14 mouse cellular contexts compared by ENCODE assay signal in the genomic region with DNA sequence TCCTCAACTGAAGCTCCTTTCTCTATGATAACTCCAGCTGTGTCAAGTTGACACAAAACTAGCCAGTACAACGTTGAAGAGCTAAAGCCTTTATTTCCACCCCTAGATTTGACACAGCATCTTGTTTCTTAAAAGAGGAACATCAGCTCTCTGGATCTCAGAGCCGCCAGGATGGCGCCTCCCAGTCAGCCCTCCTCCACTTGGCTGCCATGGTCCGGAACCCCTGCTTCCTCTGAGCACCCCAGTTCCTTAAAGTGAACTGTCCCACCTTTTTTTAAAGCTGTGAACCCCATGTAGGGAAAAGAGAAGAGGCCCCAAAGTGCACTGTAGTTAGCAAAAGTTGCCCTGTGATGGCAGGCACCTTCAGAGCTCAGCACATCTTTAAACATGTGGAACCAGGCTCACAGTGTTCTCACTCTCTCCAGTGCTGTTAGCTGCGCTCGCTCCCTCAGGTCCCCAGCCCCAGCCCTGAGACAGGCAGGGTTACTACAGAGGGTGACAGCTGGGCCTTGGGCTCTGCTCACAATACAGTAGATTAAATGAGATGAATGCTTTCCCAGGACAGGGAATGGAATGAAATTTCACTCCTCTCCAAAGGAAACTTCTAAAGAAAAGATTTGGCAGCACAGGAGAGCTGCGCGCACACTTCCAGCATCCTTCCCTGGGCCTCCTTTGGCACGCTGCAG. TPM values are rescaled to one million over a fixed set of nuclear protein-coding genes. Genes with fewer than 3 reads are reported as not detected.
DNase-seq lines count a peak whose midpoint lies in the region; ATAC-seq and TF ChIP-seq lines count a peak whose summit lies in the region.
"Had no signal": no experiment of that assay in that cellular context is flagged by ENCODE, and none has a peak within 500 bp of the region (broad histone marks: within the 10 kb centered on the region; RNA-seq: fewer than 3 reads in every experiment).

No protein-coding gene starts in this region.

- no peak for ATAC-seq in lung, postnatal 0 days
- ATAC-seq in granulocyte monocyte progenitor cell, adult 5-6 weeks (replicated peaks; ENCODE audit: poor library complexity, severe bottlenecking), result peak; percentile 81
- no peak for ATAC-seq in kidney, embryonic 15.5 days (replicated peaks; ENCODE audit: low FRiP score)
- ATAC-seq: activated CD4-positive, CD25-positive, alpha-beta regulatory T cell, adult 4 months had no signal

- no peak for TF ChIP-seq CTCF in gastrocnemius, adult 2 months (IDR thresholded peaks at IDR 0.05)
- TF ChIP-seq CTCF in lung, postnatal 0 days (IDR thresholded peaks at IDR 0.05), result no peak
- no peak for TF ChIP-seq CTCF in lung, adult 2 months (IDR thresholded peaks at IDR 0.05; ENCODE audit: insufficient read depth, low read length)

- TF ChIP-seq POLR2A in lung, adult 2 months (IDR thresholded peaks at IDR 0.05; ENCODE audit: borderline replicate concordance, extremely low read depth, low read depth, low read length), result no peak

- no peak for DNase-seq in gastrocnemius, adult 2 months
- no peak for DNase-seq in gastrocnemius, adult 18-20 months (ENCODE audit: low spot score)
- DNase-seq in lung, postnatal 0 days (ENCODE audit: low spot score), result no peak
- DNase-seq in lung, adult 2 months, result no peak
- DNase-seq in monocyte, adult 2 months (ENCODE audit: low read depth in 1 of 2, low spot score in 2 of 2), result peak; percentile 72 to 76
- DNase-seq in right cerebral cortex, postnatal 14 days, result no peak
- DNase-seq: cerebellum, adult 9-10 months; gastrocnemius, postnatal 14 days; kidney, adult 9 months had no signal

- H3K9ac ChIP-seq in lung, postnatal 0 days (replicated peaks; ENCODE audit: low read depth), result no peak overlapping the region
- H3K9ac ChIP-seq in kidney, embryonic 15.5 days, result no peak overlapping the region
- H3K9ac ChIP-seq: hindbrain, embryonic 15.5 days had no signal

- H3K36me3 ChIP-seq in lung, postnatal 0 days (ENCODE audit: insufficient read depth, low read length), result 0 out of 2 replicates have a peak, but pooled peaks cover 4% of the 10 kb centered on the region
- H3K36me3 ChIP-seq in kidney, embryonic 15.5 days, result peaks cover 12% of the 10 kb centered on the region; the same call in 1 of the 2 replicates

- no peak overlapping the region for H3K4me3 ChIP-seq in gastrocnemius, adult 2 months
- H3K4me3 ChIP-seq in lung, postnatal 0 days (ENCODE audit: low read depth, low read length), result no peak overlapping the region
- no peak overlapping the region for H3K4me3 ChIP-seq in lung, adult 2 months (replicated peaks; ENCODE audit: extremely low read depth, low read depth, low read length)
- H3K4me3 ChIP-seq in kidney, embryonic 15.5 days (replicated peaks), result no peak overlapping the region
- H3K4me3 ChIP-seq: forebrain, embryonic 10.5 days; hindbrain, embryonic 15.5 days had no signal

- intact Hi-C loops in gastrocnemius, adult 2 months (cut with DNase I), result no loop called here

- H3K4me1 ChIP-seq in lung, postnatal 0 days (ENCODE audit: insufficient read depth, low read depth, low read length), result no peaks in the 10 kb centered on the region
- no peaks in the 10 kb centered on the region; the same call in 1 of the 2 replicates for H3K4me1 ChIP-seq in lung, adult 2 months (ENCODE audit: control insufficient read depth, insufficient read depth, low read length)
- H3K4me1 ChIP-seq in kidney, embryonic 15.5 days, result 0 out of 2 replicates have a peak, but pooled peaks cover 12% of the 10 kb centered on the region
- H3K4me1 ChIP-seq: forebrain, embryonic 10.5 days; hindbrain, embryonic 15.5 days had no signal

- peak overlapping the region; percentile 43 for H3K27ac ChIP-seq in gastrocnemius, adult 2 months
- H3K27ac ChIP-seq in lung, postnatal 0 days (ENCODE audit: low read length), result peak overlapping the region; percentile 43; the same call in 1 of the 2 replicates
- H3K27ac ChIP-seq in kidney, embryonic 15.5 days, result no peak overlapping the region
- H3K27ac ChIP-seq: forebrain, embryonic 10.5 days; hindbrain, embryonic 15.5 days had no signal

- TF ChIP-seq EP300 in lung, postnatal 0 days (IDR thresholded peaks at IDR 0.05), result no peak

- 81% methylated on average over 9 of the region's 9 CpGs for WGBS in lung, postnatal 0 days
- WGBS in lung, adult 2 months, result 83% methylated on average over 9 of the region's 9 CpGs
- WGBS in kidney, embryonic 15.5 days, result 80% methylated on average over 9 of the region's 9 CpGs

- no peak overlapping the region for H3K4me2 ChIP-seq in lung, postnatal 0 days (replicated peaks; ENCODE audit: low read depth, low read length)
- no peak overlapping the region for H3K4me2 ChIP-seq in kidney, embryonic 15.5 days
- H3K4me2 ChIP-seq: hindbrain, embryonic 15.5 days had no signal

- no peaks in the 10 kb centered on the region for H3K27me3 ChIP-seq in lung, postnatal 0 days (replicated peaks; ENCODE audit: insufficient read depth, low read length)
- H3K27me3 ChIP-seq in kidney, embryonic 15.5 days, result no peaks in the 10 kb centered on the region
- H3K27me3 ChIP-seq: hindbrain, embryonic 15.5 days had no signal

- H3K9me3 ChIP-seq in lung, postnatal 0 days (ENCODE audit: low read length), result no peaks in the 10 kb centered on the region
- no peaks in the 10 kb centered on the region for H3K9me3 ChIP-seq in kidney, embryonic 15.5 days (replicated peaks)
- H3K9me3 ChIP-seq: forebrain, embryonic 10.5 days; hindbrain, embryonic 15.5 days had no signal

RNA-seq across cellular contexts. Expression of gene St3gal5, which starts 42.3 kb away (rescaled TPM):
- total RNA-seq in gastrocnemius, adult 2 months (2021), result 100 to 1,000 TPM in 1 of 2 experiments, 10 to 100 TPM in 1; 98.0 to 105 TPM
- total RNA-seq in gastrocnemius, adult 18-20 months (2021), result 10 to 100 TPM; 58.1 to 85.3 TPM
- 38.9 and 42.4 TPM in 2 replicates for polyA plus RNA-seq in lung, postnatal 0 days (2015; fragmentation: Nextera tagmentation; extraction: Ambion mirVana)
- 26.7 and 28.3 TPM in 2 replicates for polyA plus RNA-seq in lung, adult 2 months (2012; rRNA removed)
- total RNA-seq in granulocyte monocyte progenitor cell, adult 5-6 weeks (2014; fragmentation: Nextera tagmentation), result 2.6 TPM in 1 of 2 replicates, not detected in the other
- total RNA-seq in granulocyte monocyte progenitor cell, adult 5-6 weeks (2017), result 10.9 and 11.0 TPM in 2 replicates
- polyA plus RNA-seq in kidney, embryonic 15.5 days (2015; fragmentation: Nextera tagmentation; extraction: Ambion mirVana), result 35.2 and 36.3 TPM in 2 replicates

Comparison
In these comparisons a context has a peak if more than half of its experiments do, and no peak if none do; other contexts are left out.
1. DNase-seq: peak in monocyte, adult 2 months (2 of 2); none in gastrocnemius, adult 2 months (single experiment), gastrocnemius, adult 18-20 months (single experiment), lung, postnatal 0 days (single experiment), lung, adult 2 months (single experiment) and right cerebral cortex, postnatal 14 days (single experiment).
2. RNA of gene St3gal5, which starts 42.3 kb away (total RNA-seq): 98.0 to 105 TPM in gastrocnemius, adult 2 months and 58.1 to 85.3 TPM in gastrocnemius, adult 18-20 months; 2.6 to 11.0 TPM in granulocyte monocyte progenitor cell, adult 5-6 weeks; every median in the first group is over 4 times any median in the second.